Mouse (Mus musculus): ENCODE data around the gene Dhrs11. TPM values are rescaled to one million over a fixed set of nuclear protein-coding genes. Genes with fewer than 3 reads are reported as not detected.

Gene Dhrs11
- polyA plus RNA-seq, 1 experiment from 2014 or later, result 4.1 TPM

DNA sequence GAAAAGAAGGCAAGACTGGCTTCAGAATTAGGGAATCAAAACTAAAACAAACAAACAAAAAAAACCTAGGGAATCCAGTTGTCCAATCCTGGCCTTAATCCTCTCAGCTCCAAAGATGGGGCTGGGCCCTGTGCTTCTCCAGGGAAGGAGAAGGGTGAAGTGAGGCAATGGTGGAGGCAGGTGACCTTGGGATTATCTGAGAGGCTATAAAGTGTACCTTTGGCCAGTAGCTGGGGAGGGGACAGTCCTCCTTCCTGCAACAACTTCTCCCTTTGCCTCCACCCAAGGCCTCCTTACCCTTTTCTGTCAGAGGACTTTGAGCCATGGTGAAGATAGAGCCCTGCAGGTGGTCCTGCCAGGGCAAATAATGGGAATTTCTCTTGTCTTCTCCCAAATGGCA, 1.3 kb downstream of the Dhrs11 start:
- no peak overlapping the region for H3K27ac ChIP-seq (ENCODE audit: low read depth, low read length)
- H3K9me3 ChIP-seq (replicated peaks; ENCODE audit: control insufficient read depth, low read length), result no peaks in the 10 kb centered on the region
- H3K4me2 ChIP-seq (ENCODE audit: low read length), result no peak overlapping the region
- no peak overlapping the region for H3K4me3 ChIP-seq (ENCODE audit: low read depth, low read length)
- H3K4me1 ChIP-seq (ENCODE audit: control insufficient read depth, insufficient read depth, low read length), result peaks cover 11% of the 10 kb centered on the region
- peaks cover 21% of the 10 kb centered on the region for H3K36me3 ChIP-seq (ENCODE audit: control insufficient read depth, insufficient read depth, low read length)
- no peak overlapping the region for H3K9ac ChIP-seq (ENCODE audit: low read length)
- DNase-seq (ENCODE audit: low spot score) (no peak), ATAC-seq (no peak)
- H3K27me3 ChIP-seq (replicated peaks; ENCODE audit: control insufficient read depth, insufficient read depth, low read length), result no peaks in the 10 kb centered on the region

GRCm38 (mm10) chr11:84826185-84826584, 2.6 kb downstream of the Dhrs11 start:
- no peaks in the 10 kb centered on the region for H3K9me3 ChIP-seq (replicated peaks; ENCODE audit: control insufficient read depth, low read length)
- WGBS, result 49% methylated on average over 3 of the region's 3 CpGs
- no peak overlapping the region for H3K27ac ChIP-seq (ENCODE audit: low read depth, low read length)
- no peak overlapping the region for H3K4me2 ChIP-seq (ENCODE audit: low read length)
- peaks cover 8% of the 10 kb centered on the region for H3K36me3 ChIP-seq (ENCODE audit: control insufficient read depth, insufficient read depth, low read length)
- peaks cover 11% of the 10 kb centered on the region for H3K4me1 ChIP-seq (ENCODE audit: control insufficient read depth, insufficient read depth, low read length)
- ATAC-seq, result no peak
- H3K9ac ChIP-seq (ENCODE audit: low read length), result no peak overlapping the region
- H3K27me3 ChIP-seq (replicated peaks; ENCODE audit: control insufficient read depth, insufficient read depth, low read length), result no peaks in the 10 kb centered on the region
- no peak overlapping the region for H3K4me3 ChIP-seq (ENCODE audit: low read depth, low read length)
- peak; percentile 29 for DNase-seq (ENCODE audit: low spot score)

DNA sequence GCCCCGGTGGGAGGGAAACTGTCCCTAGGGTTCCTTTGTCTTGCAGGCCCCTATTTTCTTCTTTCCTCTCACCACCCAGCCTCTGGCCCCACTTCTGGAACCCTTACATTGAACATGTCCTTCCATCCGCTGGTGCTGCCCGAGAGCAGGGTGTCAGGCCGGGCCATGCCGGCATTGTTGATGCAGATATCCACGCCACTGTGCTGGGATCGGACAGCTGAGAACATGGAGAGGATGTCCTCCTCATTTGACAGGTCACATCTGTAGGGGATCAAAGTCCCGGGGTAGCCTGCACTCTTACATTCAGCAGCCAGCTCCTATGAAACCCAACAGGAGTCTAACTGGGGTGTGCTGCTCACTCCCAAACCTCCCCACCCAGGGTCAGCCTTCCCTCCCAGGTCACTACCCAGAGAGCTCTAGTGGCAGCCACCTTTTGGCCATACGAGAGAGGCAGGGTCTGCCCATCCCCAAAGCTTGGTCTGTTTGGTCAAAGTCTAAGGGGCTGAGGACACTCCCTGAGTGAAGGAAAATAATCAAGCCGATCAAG, 3.5 kb downstream of the Dhrs11 start:
- Histone ChIP-seq H3K4me2 (ENCODE audit: low read length) (no peak overlapping the region), H3K27me3 (replicated peaks; ENCODE audit: control insufficient read depth, insufficient read depth, low read length) (no peaks in the 10 kb centered on the region), H3K4me1 (ENCODE audit: control insufficient read depth, insufficient read depth, low read length) (peaks cover 11% of the 10 kb centered on the region), H3K4me3 (ENCODE audit: low read depth, low read length) (no peak overlapping the region), H3K9me3 (replicated peaks; ENCODE audit: control insufficient read depth, low read length) (no peaks in the 10 kb centered on the region), H3K36me3 (ENCODE audit: control insufficient read depth, insufficient read depth, low read length) (0 out of 2 replicates have a peak, but pooled peaks cover 3% of the 10 kb centered on the region), H3K9ac (ENCODE audit: low read length) (no peak overlapping the region), H3K27ac (ENCODE audit: low read depth, low read length) (no peak overlapping the region)
- no peak for ATAC-seq
- 89% methylated on average over 10 of the region's 10 CpGs for WGBS
- DNase-seq (ENCODE audit: low spot score), result no peak

DNA sequence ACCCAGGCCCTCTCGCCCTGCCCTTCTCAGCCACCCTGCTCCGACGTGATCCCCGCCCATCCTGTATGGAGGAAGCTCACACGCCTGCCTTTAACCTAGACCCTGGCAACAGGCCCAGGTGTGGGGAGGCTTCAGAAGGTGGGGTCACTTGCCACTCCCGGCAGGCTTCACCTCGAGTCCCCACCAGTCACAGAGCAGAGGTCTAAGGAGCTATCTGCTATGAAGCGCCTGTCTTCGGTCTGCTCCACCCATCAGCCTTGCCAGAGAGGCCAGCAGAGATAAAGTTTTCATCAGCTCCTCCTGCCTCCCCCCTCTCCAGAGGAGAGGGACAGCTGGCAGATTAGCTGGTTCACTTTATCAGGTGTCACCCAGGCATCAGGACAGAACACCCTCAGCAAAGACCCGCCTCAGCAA, 5.3 kb downstream of the Dhrs11 start:
- Histone ChIP-seq H3K9me3 (replicated peaks; ENCODE audit: control insufficient read depth, low read length) (no peaks in the 10 kb centered on the region), H3K4me2 (ENCODE audit: low read length) (no peak overlapping the region), H3K36me3 (ENCODE audit: control insufficient read depth, insufficient read depth, low read length) (no peaks in the 10 kb centered on the region), H3K9ac (ENCODE audit: low read length) (no peak overlapping the region), H3K4me1 (ENCODE audit: control insufficient read depth, insufficient read depth, low read length) (peaks cover 6% of the 10 kb centered on the region; the same call in 1 of the 2 replicates), H3K27ac (ENCODE audit: low read depth, low read length) (no peak overlapping the region), H3K27me3 (replicated peaks; ENCODE audit: control insufficient read depth, insufficient read depth, low read length) (no peaks in the 10 kb centered on the region), H3K4me3 (ENCODE audit: low read depth, low read length) (no peak overlapping the region)
- 74% methylated on average over 10 of the region's 10 CpGs for WGBS
- DNase-seq (ENCODE audit: low spot score), result no peak
- no peak for ATAC-seq

GRCm38 (mm10) chr11:84822487-84822886, 6.3 kb downstream of the Dhrs11 start:
- no peaks in the 10 kb centered on the region for H3K27me3 ChIP-seq (replicated peaks; ENCODE audit: control insufficient read depth, insufficient read depth, low read length)
- WGBS, result 79% methylated on average over 5 of the region's 5 CpGs

DNA sequence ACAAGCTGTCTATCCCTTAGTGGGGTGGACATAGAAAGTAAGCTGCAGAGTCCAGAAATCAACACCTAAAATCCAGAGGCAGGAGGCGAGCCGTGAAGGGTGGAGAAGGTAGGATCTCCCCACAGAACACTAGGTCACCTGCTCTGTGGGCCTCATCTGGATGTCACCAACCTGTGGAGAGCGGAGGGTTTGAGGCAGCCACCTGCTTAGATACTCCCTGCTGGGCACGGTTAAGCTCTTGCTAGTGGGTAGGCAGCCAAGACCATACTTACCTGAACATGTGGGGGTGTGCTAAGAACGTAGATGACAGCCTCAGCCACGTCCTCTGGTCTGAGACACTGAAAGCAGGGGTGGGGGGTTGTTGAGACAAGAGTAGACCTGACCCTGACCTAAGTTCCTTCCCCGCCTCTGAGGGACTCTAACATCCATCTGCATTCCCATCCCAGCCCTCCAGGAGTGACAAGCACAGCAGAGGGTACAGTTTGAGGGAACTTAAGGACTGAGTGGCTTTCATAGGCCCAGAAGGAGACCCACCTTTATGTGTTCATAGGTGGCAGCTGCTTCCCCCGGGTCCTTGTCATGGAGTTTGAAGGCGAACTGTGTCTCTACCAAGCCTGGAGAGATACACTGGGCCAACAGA, 7.5 kb downstream of the Dhrs11 start:
- H3K4me3 ChIP-seq (ENCODE audit: low read depth, low read length), result no peak overlapping the region
- WGBS, result 86% methylated on average over 9 of the region's 9 CpGs
- H3K9me3 ChIP-seq (replicated peaks; ENCODE audit: control insufficient read depth, low read length), result no peaks in the 10 kb centered on the region
- H3K27ac ChIP-seq (ENCODE audit: low read depth, low read length), result no peak overlapping the region
- no peak for ATAC-seq
- H3K9ac ChIP-seq (ENCODE audit: low read length), result no peak overlapping the region
- H3K27me3 ChIP-seq (replicated peaks; ENCODE audit: control insufficient read depth, insufficient read depth, low read length), result no peaks in the 10 kb centered on the region
- no peaks in the 10 kb centered on the region for H3K36me3 ChIP-seq (ENCODE audit: control insufficient read depth, insufficient read depth, low read length)
- no peaks in the 10 kb centered on the region for H3K4me1 ChIP-seq (ENCODE audit: control insufficient read depth, insufficient read depth, low read length)
- H3K4me2 ChIP-seq (ENCODE audit: low read length), result no peak overlapping the region
- no peak for DNase-seq (ENCODE audit: low spot score)

More at GRCm38 (mm10) chr11:84822487-84822886, 6.3 kb downstream of the Dhrs11 start:
- Histone ChIP-seq H3K27ac (ENCODE audit: low read depth, low read length) (no peak overlapping the region), H3K9me3 (replicated peaks; ENCODE audit: control insufficient read depth, low read length) (no peaks in the 10 kb centered on the region), H3K36me3 (ENCODE audit: control insufficient read depth, insufficient read depth, low read length) (no peaks in the 10 kb centered on the region), H3K4me2 (ENCODE audit: low read length) (no peak overlapping the region), H3K4me1 (ENCODE audit: control insufficient read depth, insufficient read depth, low read length) (no peaks in the 10 kb centered on the region), H3K4me3 (ENCODE audit: low read depth, low read length) (no peak overlapping the region), H3K9ac (ENCODE audit: low read length) (no peak overlapping the region)
- ATAC-seq, result no peak
- DNase-seq (ENCODE audit: low spot score), result no peak

- Histone ChIP-seq H3K9ac (ENCODE audit: low read length) (peak within 1 kb of the TSS; percentile 68), H3K4me3 (ENCODE audit: low read depth, low read length) (peak within 1 kb of the TSS; percentile 67), H3K4me2 (ENCODE audit: low read length) (peak within 1 kb of the TSS; percentile 99), H3K27ac (ENCODE audit: low read depth, low read length) (0 out of 2 replicates have a peak within 1 kb of the TSS, but pooled peaks have one; percentile 27), H3K27me3 (replicated peaks; ENCODE audit: control insufficient read depth, insufficient read depth, low read length) (no peaks in the 10 kb centered on the region), H3K36me3 (ENCODE audit: control insufficient read depth, insufficient read depth, low read length) (no peaks in the 10 kb centered on the region), H3K4me1 (ENCODE audit: control insufficient read depth, insufficient read depth, low read length) (no peaks in the 10 kb centered on the region), H3K9me3 (replicated peaks; ENCODE audit: control insufficient read depth, low read length) (no peaks in the 10 kb centered on the region)
- ATAC-seq (peak; percentile 87), DNase-seq (ENCODE audit: low spot score) (peak; percentile 94)
- 0% methylated on average over 53 of the region's 55 CpGs for WGBS
Observed at GRCm38 (mm10) chr11:84818961-84819692, 9.7 kb downstream of the Dhrs11 start, which contains the start of gene Mrm1. TSS of gene Mrm1 (minus strand) at chr11:84819515.

GRCm38 (mm10) chr11:84818085-84818960, 10.5 kb downstream of the Dhrs11 start:
- DNase-seq (ENCODE audit: low spot score) (peak; percentile 87), ATAC-seq (peak; percentile 71)
- Histone ChIP-seq H3K36me3 (ENCODE audit: control insufficient read depth, insufficient read depth, low read length) (no peaks in the 10 kb centered on the region), H3K27ac (ENCODE audit: low read depth, low read length) (0 out of 2 replicates have a peak overlapping the region, but pooled peaks have one; percentile 27), H3K4me3 (ENCODE audit: low read depth, low read length) (peak overlapping the region; percentile 67), H3K9me3 (replicated peaks; ENCODE audit: control insufficient read depth, low read length) (no peaks in the 10 kb centered on the region), H3K4me1 (ENCODE audit: control insufficient read depth, insufficient read depth, low read length) (no peaks in the 10 kb centered on the region), H3K27me3 (replicated peaks; ENCODE audit: control insufficient read depth, insufficient read depth, low read length) (no peaks in the 10 kb centered on the region), H3K9ac (ENCODE audit: low read length) (peak overlapping the region; percentile 68), H3K4me2 (ENCODE audit: low read length) (peak overlapping the region; percentile 99)
- WGBS, result under 1% methylated on average over 39 of the region's 39 CpGs

Measured in forebrain, embryonic 14.5 days (tissue).